Mouse (Mus musculus): Measurements from ENCODE around the gene Pfn2.

- TF ChIP-seq CTCF (IDR thresholded peaks at IDR 0.05; ENCODE audit: low read depth, low read length) (no peak), POLR2A (IDR thresholded peaks at IDR 0.05; ENCODE audit: extremely low read depth, insufficient read depth, low read length) (no peak)
Measured at GRCm38 (mm10) chr3:57846912-57847759, 743 bp downstream of the Pfn2 start.

Data from liver, adult 2 months (tissue).